Mouse (Mus musculus): Measurements from ENCODE around the gene Stra6. TPM values are rescaled to one million over a fixed set of nuclear protein-coding genes. Genes with fewer than 3 reads are reported as not detected.

Gene Stra6
- total RNA-seq, 2 experiments from 2014 or later: not detected

- ATAC-seq (ENCODE audit: poor library complexity, severe bottlenecking): no peak
Observed at GRCm38 (mm10) chr9:58200270-58201090, 136.9 kb downstream of the Stra6 start.

- no peak for ATAC-seq (ENCODE audit: poor library complexity, severe bottlenecking)
Observed at GRCm38 (mm10) chr9:58201091-58201842, 137.7 kb downstream of the Stra6 start.

- no peak for ATAC-seq (ENCODE audit: poor library complexity, severe bottlenecking)
Observed at GRCm38 (mm10) chr9:58201861-58202549, 138.4 kb downstream of the Stra6 start.

- ATAC-seq (ENCODE audit: poor library complexity, severe bottlenecking): no peak
Observed at GRCm38 (mm10) chr9:58202676-58203453, 139.3 kb downstream of the Stra6 start.

Other genes with a start within 250 kb of the Stra6 start
- gene Arid3b, start 227.0 kb upstream of the Stra6 start, total RNA-seq (2015): 23.0 and 23.7 TPM in 2 replicates
- gene Arid3b, start 227.0 kb upstream of the Stra6 start, total RNA-seq (2017): 7.6 and 12.6 TPM in 2 replicates
- 82.3 and 95.7 TPM in 2 replicates for gene Ubl7, start 152.8 kb upstream of the Stra6 start, total RNA-seq (2015)
- 22.8 and 27.7 TPM in 2 replicates for gene Ubl7, start 152.8 kb upstream of the Stra6 start, total RNA-seq (2017)
- gene Sema7a, start 123.7 kb upstream of the Stra6 start, total RNA-seq (2015): 1.1 and 1.4 TPM in 2 replicates
- 3.9 and 5.0 TPM in 2 replicates for gene Sema7a, start 123.7 kb upstream of the Stra6 start, total RNA-seq (2017)
- 9.2 and 10.5 TPM in 2 replicates for gene Cyp11a1, start 57.4 kb upstream of the Stra6 start, total RNA-seq (2015)
- 8.3 and 9.7 TPM in 2 replicates for gene Cyp11a1, start 57.4 kb upstream of the Stra6 start, total RNA-seq (2017)
- gene Ccdc33, start 55.0 kb downstream of the Stra6 start, total RNA-seq (2015): not detected in 2 replicates
- gene Ccdc33, start 55.0 kb downstream of the Stra6 start, total RNA-seq (2017): not detected in 2 replicates
- 0.16 and 0.33 TPM in 2 replicates for gene Islr, start 140.5 kb downstream of the Stra6 start, total RNA-seq (2015)
- not detected in 2 replicates for gene Islr, start 140.5 kb downstream of the Stra6 start, total RNA-seq (2017)
- not detected in 2 replicates for gene Islr2, start 140.5 kb downstream of the Stra6 start, total RNA-seq (2015)
- gene Islr2, start 140.5 kb downstream of the Stra6 start, total RNA-seq (2017): not detected in 2 replicates
- gene Pml, start 186.0 kb downstream of the Stra6 start, total RNA-seq (2015): 37.7 and 41.3 TPM in 2 replicates
- 15.5 and 17.4 TPM in 2 replicates for gene Pml, start 186.0 kb downstream of the Stra6 start, total RNA-seq (2017)
- gene Stoml1, start 189.4 kb downstream of the Stra6 start, total RNA-seq (2015): 5.8 and 6.1 TPM in 2 replicates
- 9.4 and 11.9 TPM in 2 replicates for gene Stoml1, start 189.4 kb downstream of the Stra6 start, total RNA-seq (2017)
- gene Loxl1, start 249.4 kb downstream of the Stra6 start, total RNA-seq (2015): 0.05 and 0.11 TPM in 2 replicates
- gene Loxl1, start 249.4 kb downstream of the Stra6 start, total RNA-seq (2017): not detected in 2 replicates